Mouse (Mus musculus): ENCODE measurements at regions not wholly inside any gene's neighbourhood (a gene's known extent, or its start where the extent isn't known, plus 50 kb on each side); places are given as distances from the start of the nearest gene placed in this dataset.
"Not testable (repeated sequence)": the region's sequence is repeated elsewhere in the genome, so short reads cannot be mapped to it uniquely, and the experiment has no call there.

DNA sequence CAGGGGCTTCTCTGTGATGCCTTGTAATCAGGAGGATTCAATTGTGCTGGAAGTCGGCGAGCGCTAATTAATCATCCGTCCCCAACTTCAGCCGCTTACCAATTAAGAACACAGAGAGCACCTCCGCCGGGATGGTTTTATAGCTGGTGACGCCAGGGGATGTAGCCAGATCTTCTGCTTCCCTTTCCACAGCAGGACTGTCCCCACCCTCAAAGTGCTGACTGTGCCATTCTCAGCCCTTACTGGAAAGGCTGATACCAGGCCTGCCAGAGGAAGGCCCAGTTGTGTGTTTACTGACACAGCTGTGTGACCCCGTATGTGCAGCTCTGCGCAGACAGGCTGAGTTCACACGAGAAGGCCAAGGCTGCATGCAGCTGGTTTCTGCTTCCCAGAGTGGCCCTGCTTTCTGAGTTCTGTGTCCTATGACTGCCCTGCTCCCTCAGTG lies 59.9 kb upstream of the Bend4 start:
- DNase-seq (ENCODE audit: low read depth, low spot score), result no peak

DNA sequence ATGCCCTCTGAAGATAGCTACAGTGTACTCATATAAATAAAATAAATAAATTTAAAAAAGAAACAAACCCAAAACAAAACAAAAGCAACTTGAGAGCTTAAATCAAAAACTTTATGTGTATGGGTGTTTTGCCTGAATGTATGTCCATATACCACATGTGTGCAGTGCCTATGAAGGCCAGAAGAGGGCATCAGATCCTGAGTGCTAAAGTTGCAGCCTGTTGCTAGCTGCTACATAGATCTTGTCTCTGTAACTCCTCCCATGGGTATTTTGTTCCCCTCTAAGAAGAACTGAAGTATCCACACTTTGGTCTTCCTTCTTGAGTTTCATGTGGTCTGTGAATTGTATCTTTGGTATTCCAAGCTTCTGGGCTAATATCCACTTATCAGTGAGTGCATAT lies 62.6 kb upstream of the Bend4 start:
- DNase-seq (ENCODE audit: low read depth, low spot score), result not testable (repeated sequence)

DNA sequence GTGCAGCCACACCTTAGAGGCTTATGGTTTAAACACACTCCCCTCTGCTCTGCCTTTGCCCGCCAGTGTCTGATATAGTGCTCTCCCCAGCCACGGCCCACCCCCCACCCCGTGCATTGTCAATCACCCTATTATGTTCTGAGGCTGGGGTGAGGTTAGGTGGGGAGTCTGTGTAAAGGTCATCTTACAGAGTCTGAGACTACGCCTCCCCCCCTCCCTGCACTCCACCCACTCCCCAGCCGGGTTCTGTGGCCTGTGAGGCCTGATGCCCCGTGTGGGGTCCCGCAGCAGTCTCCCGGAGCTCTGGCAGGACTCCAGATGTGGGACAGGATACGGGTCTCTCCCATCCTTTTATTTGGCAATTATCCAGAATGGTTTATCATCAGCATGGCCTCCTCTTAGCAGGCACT lies 64.8 kb upstream of the Bend4 start:
- DNase-seq (ENCODE audit: low read depth, low spot score), result no peak

DNA sequence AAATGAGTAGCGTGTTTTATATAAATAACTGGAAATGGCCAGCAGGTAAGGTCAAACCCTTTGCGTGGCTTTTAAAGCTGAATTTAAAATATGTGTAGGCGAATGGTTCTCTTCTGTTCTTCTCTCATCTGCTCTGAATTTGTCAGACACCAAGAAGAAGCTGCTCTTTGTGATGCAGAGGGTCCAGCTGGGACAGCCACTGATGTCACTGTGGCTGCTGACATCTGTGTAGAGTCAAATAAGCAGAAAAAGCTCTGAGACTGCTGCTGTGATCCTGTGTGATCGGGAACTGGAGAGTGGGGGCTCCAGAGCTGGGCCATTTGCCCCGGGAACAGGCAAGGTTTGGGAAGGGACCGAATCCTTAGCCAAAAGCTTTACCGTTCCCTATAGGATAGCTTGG lies 68.6 kb upstream of the Bend4 start:
- DNase-seq (ENCODE audit: low read depth, low spot score), result no peak

DNA sequence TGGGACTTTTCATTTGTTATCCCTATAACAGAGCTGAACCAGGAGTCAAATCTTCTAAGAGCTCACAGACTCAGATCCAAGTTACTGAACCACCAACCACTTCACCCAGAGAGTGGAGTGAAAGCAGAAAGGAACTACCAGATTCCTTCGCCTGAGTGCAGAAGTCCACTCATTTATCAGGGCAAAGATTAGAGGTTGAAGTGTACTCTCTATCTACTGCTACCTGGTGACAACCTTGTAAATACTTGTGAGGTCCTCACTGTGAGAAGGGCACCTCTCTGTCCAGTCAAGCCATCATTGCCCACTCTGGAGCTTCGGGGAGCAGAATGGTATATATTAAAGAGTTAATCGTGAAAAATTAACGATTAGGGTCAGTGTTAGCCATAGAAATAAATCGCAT lies 87.4 kb upstream of the Shisa3 start:
- no peak for DNase-seq (ENCODE audit: low read depth, low spot score)

DNA sequence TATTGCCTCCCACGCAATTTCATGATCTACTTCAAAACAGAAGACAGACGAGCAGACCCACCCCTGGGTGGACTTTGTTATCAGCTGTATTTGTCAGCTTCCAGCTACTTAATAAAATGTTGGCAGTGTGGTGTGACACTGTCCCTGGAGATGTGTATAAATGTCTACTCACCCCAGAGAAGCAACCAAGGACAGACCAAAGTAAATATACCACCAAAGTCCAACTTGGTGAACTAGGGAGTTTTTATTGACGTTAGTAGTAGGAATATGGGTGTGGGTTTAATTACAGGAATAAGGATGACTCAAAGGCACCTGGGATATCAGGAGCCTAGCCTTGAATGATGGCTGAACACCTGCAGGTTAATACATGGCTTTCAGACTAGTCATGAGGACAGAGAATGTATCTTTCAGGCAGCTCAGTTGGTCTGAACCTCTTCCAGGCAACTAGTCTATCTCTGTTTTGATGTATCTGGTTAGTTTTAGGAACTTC lies 86.2 kb upstream of the Shisa3 start:
- no peak for DNase-seq (ENCODE audit: low read depth, low spot score)

DNA sequence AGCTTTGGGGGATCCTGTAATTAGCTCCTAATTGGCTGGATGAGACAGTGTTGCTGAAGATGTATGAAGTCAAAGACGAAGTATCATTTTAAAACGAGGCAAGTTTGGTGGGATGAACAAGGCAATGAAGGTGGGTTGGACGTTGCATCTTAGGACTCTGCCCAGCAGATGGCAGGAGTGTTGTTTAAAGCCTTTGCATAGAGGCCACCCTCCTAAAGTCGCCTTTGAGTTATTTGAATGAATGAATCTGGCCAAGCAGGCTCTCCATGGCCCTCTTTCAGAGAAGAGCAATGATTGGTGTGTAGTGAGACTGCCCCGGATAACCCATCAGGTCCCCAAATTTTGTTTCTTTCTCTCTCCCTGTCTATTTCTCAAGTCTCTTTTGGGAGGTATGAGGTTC lies 77.5 kb upstream of the Shisa3 start:
- DNase-seq (ENCODE audit: low read depth, low spot score), result no peak

DNA sequence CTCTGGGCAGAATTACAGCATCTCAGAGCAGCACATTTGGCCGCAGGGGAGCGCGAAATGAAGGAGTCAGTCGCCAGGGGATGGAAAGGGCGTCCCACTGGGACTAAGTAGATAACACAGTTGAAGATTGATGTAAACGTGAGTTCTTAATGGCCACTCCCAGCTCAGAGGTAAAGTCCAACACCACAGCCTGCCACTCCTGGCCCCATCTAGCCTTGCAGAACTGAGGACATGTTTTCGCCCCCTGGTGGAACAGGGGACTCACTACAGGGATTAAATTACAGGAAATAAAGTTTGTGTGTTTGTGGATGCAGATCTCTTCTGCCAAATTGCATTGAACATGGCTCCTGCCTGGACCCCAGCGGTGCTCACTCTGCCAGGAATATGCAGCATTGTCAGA lies 76.7 kb upstream of the Shisa3 start:
- no peak for DNase-seq (ENCODE audit: low read depth, low spot score)

DNA sequence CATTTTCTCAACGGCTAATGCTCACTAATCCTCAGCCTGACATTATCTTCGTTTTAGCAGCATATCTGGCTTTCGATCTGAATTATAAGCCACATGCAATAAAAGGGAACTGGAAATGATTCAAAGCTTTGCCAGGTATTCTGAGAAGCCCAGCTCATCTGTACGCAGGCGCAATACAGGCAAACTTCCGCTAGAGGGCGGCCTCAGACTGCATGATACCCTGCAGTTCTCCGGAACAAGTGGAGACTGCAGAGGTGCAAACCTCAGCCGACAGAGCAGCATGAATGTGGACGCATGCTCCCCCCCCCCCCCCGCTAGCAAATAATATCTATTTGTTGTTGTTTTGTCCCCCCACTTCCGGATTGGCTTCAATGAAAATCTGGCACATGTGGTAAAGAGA lies 75.3 kb upstream of the Shisa3 start:
- peak; percentile 33 for DNase-seq (ENCODE audit: low read depth, low spot score)

DNA sequence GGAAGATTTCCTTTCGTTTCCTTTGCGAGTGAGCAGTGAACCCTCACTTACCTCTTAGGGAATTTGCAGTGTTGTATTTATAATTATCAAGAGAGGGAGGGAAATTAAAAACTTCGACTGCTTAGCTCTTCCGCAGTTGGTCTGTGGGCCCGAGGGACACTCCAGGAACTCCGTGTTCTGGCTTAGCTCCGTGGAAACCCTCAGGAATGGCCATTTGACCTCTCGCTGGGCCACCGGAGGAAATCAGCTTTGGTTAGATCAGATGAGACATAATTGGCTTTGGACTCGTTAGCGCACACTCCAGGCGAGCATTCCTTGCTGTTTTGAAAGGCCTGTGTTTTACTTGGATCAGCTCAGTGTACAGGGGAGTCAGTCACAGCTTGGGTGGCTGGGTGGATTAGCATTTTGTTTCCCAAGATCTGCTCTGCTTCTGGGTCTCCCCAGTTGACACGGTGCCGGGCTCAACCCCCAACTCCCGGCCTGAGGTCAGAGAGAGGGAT lies 74.9 kb upstream of the Shisa3 start:
- no peak for DNase-seq (ENCODE audit: low read depth, low spot score)

DNA sequence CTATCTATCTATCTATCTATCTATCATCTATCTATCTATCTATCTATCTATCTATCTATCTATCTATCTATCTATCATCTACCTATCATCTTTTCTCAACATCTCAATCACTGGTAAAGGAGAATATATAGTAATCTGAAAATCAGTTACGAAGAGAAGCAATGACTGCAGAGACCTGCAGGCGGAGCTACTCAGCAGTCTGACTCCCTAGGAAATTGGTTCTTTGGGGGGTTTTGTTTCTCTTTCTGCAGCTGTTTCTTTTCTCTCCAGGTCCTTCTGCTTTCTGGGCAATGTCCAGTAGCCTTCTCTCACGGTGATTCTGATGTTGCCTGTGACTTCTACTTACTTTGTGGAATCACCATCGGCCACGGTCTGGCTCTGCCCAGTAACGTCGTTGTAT lies 73.6 kb upstream of the Shisa3 start:
- no peak for DNase-seq (ENCODE audit: low read depth, low spot score)

DNA sequence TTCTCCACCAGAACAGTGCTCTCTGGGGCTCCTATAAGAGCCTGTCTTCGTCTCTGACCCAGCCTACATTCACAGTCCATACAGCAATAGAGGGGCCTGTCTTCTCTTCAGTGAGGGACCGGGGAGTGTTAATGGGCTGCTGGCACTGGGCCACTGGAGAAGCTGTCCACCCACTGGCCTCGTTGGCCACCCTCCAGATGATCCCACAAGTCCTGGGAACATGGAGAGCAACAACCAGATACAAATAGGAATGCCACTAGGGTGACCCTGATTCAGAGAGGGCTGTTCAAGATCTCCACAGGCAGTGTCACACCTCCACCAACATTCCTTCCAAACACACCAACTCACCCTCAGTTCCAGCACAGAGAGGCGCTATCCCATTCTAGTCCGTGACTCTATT lies 69.7 kb upstream of the Shisa3 start:
- no peak for DNase-seq (ENCODE audit: low read depth, low spot score)

DNA sequence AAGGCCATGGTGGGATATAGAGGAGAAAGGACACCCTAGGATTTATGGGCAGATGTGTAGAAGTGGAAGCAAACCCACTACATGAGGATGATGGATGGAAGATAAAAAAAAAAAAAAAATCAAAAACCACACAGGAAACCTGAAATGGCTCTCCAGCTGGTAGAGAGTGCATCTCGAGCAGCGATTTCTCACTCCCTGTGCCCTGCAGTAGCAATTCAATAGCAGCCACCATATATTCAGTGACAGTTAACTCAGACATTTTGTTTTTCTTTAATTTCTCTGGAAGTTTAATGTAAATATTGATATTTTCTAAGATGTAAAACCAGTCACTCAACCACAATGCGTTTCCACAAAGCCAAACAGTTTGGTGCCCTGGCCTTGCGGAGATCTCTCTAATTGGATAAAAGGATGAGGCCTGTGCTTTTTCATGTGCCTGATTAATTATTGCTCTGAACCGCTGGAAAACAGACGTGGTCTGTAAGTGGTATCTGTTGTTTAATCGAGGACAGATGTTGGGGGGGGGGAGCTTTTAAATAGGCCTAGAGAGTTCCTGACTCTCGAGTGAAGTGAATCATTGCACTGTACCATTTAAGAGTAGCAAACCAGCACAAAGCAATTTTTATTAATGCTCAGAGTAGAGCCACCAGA lies 68.0 kb upstream of the Shisa3 start:
- no peak for DNase-seq (ENCODE audit: low read depth, low spot score)

DNA sequence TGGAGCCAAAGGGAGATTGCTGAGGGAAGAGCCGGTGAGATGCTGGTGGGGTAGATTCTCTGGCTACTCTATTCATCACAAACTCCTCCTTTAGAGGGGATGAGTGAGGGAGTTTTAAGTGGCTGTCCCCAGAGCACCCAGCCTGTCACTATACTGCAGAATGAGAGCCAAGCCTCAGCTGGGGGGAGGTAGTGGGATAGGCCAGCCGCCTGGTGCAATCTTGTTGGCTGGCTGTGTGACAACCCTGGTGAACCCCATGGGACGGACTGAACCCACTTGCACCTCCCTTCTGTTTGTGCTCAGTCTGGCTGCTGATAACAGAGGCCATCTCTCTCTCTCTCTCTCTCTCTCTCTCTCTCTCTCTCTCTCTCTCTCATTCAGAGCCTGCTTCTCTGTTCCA lies 65.8 kb upstream of the Shisa3 start:
- no peak for DNase-seq (ENCODE audit: low read depth, low spot score)

DNA sequence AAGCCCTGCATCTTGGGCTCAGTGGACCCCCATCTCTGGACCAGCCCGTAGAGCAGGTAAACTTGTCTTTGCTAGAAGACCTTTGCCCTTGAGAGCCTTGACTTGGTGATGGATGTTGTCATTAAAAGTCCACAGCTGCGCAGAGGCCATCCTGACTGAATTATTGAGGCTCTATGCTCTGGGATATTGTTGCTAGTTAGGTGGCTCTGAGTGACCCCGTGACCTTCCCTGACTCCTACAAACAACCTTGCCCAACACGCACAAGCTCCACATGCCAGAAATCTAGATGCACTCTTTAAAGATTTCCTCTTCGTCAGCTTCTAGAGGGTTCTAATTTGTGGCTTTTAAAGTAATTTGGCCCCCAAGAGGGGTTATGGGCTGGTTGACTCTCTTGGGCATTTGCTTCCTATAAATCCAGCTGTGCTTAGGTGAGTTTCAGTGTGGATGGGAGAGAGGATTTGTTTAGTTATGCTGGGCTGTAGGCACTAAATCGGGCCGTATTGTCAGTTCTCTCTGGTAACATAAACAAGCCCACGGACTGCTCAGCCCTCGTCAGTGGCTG lies 63.6 kb upstream of the Shisa3 start:
- DNase-seq (ENCODE audit: low read depth, low spot score), result no peak

DNA sequence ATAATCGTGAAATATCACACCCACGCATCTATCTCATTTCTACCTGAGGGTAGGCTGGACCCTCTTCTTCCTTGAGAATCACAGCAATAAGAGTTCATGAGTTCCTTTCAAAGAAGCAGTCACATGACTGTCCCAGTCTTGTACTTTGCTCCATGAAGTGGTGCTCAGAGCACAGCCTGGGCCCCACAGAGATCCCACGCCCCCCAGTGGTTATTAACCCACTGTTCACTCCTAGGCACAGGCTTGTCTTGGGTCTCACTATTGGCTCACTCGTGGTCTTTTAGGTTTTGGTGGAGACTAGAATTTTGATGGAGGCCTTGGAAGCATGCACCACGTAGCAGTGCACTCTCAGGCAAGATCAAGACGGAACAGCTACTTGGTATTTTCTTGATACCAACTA lies 57.4 kb upstream of the Shisa3 start:
- DNase-seq (ENCODE audit: low read depth, low spot score), result no peak

DNA sequence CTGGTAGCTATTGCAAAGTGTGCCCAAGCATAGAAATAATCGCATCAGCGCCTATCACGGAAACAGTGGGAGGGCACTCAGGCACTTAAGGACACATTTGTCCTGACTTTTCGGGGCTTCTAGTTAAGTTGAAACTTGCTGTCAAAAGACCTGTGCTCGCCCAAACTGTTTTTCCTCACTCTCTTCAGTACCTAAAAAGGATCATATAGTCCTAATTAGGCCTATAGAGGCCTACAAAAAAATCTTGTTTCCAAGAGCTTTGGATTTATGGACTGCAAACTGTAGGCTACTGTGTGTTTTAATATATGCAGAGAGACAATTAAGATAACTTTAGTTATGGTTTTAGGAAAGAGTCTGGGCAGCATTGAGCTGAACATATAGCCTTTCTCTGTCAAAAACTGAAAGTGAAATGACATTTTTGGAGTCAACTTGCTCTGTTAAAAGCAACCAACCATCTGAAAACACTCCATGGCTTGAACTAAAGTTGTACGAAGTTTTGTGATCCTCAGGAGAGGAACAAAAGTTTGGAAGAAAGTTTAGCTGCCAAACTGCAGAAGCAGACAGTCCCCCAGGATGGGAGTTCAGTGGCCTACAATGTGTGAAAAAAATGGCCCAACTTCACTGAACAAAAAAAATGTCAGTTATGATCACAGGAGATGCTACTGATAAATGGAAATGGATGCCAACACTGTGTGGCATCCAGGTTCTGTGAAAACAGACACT lies 55.9 kb upstream of the Shisa3 start:
- no peak for DNase-seq (ENCODE audit: low read depth, low spot score)

DNA sequence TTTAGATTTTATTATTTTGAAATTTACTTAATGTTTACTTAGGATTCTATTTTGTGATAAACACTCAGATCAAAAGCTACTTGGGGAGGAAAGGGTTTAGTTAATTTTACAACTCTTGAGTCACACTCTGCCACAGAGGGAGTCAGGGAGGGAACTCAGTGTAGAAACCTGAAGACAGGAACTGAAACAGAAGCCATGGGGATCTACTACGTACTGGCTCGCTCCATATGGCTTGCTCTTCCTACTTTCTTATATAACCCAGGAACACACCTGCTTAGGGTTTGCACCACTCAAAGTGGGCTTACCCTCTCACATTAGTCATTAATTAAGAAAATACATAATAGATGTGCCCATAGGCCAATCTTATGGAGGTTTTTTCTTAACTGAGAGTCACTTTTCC lies 54.8 kb upstream of the Shisa3 start:
- DNase-seq (ENCODE audit: low read depth, low spot score), result no peak
